Mouse (Mus musculus) hindbrain, embryonic 12.5 days (tissue): ENCODE results near the gene Pnkd. TPM values are rescaled to one million over a fixed set of nuclear protein-coding genes. Genes with fewer than 3 reads are reported as not detected.
"Not testable (repeated sequence)": the region's sequence is repeated elsewhere in the genome, so short reads cannot be mapped to it uniquely, and the experiment has no call there.

Experiments used
- ATAC-seq: fragments of 200-750 bp; cut with Nextera tagmentation; 2 replicates; pipeline ENCODE4 v1.8.0; 2017; ENCODE audit warnings: moderate TSS enrichment; ENCODE audit not compliant: low FRiP score
- H3K27ac ChIP-seq: fragments of 300-500 bp; sonication (generic); 2 replicates; pipeline ENCODE4 v1.5.1; 2016; ENCODE audit warnings: mild to moderate bottlenecking
- H3K27me3 ChIP-seq: fragments of 300-500 bp; sonication (generic); 2 replicates; pipeline ENCODE4 v1.6.1; 2016; ENCODE audit warnings: mild to moderate bottlenecking
- H3K36me3 ChIP-seq: fragments of 300-500 bp; sonication (generic); 2 replicates; pipeline ENCODE4 v1.6.1; 2016; ENCODE audit warnings: mild to moderate bottlenecking
- H3K4me1 ChIP-seq: fragments of 300-500 bp; sonication (generic); 2 replicates; pipeline ENCODE4 v1.6.1; 2016
- H3K4me2 ChIP-seq: fragments of 300-500 bp; sonication (generic); replicated peaks from 2 replicates; pipeline ENCODE4 v1.6.1; 2016; ENCODE audit warnings: mild to moderate bottlenecking
- H3K4me3 ChIP-seq: fragments of 300-500 bp; sonication (generic); 2 replicates; pipeline ENCODE4 v1.5.1; 2016; ENCODE audit warnings: mild to moderate bottlenecking
- H3K9ac ChIP-seq: fragments of 300-500 bp; sonication (generic); 2 replicates; pipeline ENCODE4 v1.6.1; 2016; ENCODE audit warnings: mild to moderate bottlenecking, moderate library complexity
- H3K9me3 ChIP-seq: fragments of 300-500 bp; sonication (generic); replicated peaks from 2 replicates; pipeline ENCODE4 v1.6.1; 2016; ENCODE audit warnings: mild to moderate bottlenecking
- WGBS: fragments of 180-500 bp; shearing (Covaris S2); methylation state at CpG from one replicate; pipeline ENCODE4 v1.1.7; 2016; 5-methylcytosine and 5-hydroxymethylcytosine counted together
- polyA plus RNA-seq: library from polyadenylated mRNA; unstranded; fragments of >200 nt; fragmentation: Nextera tagmentation; extraction: Ambion mirVana; gene quantifications from 2 replicates; pipeline ENCODE4 v1.2.1, GENCODE M21; 2016

The Pnkd gene
- polyA plus RNA-seq, 1 experiment from 2014 or later: 94.0 TPM

DNA sequence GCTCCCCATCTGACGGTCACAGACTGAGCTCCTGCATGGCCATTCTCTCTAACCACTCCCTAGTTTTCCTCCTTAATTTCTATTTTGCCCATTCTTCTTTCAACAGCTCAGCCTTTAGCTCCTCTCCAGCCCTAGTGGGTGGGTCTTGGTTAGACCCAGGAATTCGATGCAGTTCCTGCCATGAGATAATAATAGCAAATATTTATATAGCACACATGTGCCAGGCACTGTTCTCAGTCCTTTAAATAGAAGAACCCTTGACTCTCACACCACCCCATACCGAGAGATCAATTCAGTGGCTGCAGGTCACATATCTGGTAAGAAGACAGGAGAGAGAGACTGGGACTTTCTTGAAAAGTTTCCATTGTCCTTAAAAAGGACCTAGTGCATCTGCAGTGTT, 36.7 kb downstream of the Pnkd start:
- Histone ChIP-seq H3K4me1 (no peaks in the 10 kb centered on the region), H3K27me3 (no peaks in the 10 kb centered on the region), H3K4me2 (no peak overlapping the region), H3K4me3 (no peak overlapping the region), H3K9ac (no peak overlapping the region), H3K9me3 (no peaks in the 10 kb centered on the region), H3K27ac (no peak overlapping the region), H3K36me3 (no peaks in the 10 kb centered on the region)
- no peak for ATAC-seq
- WGBS: 82% methylated on average over 3 of the region's 3 CpGs

DNA sequence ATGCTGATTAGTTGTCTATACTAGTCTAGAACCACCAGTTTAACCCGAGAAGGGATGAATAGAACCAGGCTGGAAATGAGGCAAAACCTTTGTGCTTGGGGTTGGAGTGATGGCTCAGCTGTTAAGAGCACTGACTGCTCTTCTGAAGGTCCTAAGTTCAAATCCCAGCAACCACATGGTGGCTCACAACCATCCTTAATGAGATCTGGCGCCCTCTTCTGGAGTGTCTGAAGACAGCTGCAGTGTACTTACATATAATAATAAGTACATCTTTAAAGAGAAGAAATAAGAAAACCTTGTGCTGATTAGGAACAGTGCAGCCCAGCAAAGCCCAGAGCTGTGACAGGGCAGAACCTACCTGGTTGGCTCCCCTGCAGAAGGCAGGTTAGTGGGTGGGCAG, 42.2 kb downstream of the Pnkd start:
- H3K27ac ChIP-seq, H3K4me3 ChIP-seq, H3K27me3 ChIP-seq, H3K4me2 ChIP-seq, H3K9me3 ChIP-seq, ATAC-seq, H3K4me1 ChIP-seq, H3K36me3 ChIP-seq, H3K9ac ChIP-seq: not testable (repeated sequence)
- WGBS: 79% methylated on average over 2 of the region's 2 CpGs

DNA sequence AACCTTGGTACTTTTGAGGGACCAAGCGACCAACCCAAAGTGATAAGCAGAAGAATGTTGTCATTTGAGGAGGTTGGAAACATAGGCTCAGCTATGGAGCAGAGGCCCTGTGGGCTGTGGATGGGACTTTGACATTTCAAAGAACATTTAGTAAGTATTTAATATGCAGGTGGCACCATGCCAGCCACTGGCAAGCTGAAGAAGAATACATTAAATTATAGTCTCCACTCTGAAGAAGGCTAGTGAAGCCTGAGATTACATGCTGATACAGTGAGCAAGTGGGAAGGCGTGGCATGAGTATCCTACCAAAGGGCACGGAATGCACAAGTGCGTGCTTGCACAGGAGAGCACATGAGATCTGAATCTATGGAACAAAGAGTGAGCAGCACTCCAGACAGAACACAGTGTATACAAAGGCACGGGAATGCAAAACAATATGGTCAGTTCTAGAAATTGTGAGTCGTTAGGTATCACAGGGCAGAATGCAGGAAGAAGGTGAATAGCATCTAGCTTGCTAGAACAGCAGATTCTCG, 45.2 kb downstream of the Pnkd start:
- no peaks in the 10 kb centered on the region for H3K27me3 ChIP-seq
- no peak for ATAC-seq
- 89% methylated on average over 7 of the region's 7 CpGs for WGBS

DNA sequence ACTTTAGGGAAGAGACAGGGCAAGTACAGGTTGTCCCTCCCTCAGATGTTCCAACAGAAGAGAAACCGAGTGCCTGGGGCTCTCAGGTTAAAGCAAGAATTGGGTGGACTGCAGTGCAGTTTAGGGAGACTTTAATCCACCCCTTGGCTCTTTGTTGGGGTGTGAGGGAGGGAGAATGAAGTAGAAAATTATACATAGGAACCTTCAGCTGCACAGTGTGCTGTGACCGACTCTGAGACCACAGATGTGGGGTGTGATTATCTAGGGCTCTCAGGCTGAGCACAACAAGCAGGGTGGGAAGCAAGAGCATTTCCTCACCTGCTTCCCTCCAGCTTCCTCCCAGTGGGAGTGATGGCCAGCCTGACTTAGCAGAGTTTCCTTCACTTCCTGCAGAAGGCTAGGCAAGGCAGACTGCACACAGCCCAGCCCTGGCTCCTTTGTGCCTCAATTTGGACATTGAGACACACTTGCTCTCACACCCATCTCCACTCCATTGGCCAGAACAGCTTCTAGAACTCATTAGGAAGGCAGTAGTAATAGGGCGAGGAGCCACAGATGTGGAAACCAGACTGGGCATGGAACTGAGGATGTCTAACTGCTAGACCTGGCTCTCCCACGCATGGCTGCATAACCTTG, 46.4 kb downstream of the Pnkd start:
- Histone ChIP-seq H3K4me3 (no peak overlapping the region), H3K27ac (0 out of 2 replicates have a peak overlapping the region, but pooled peaks have one; percentile 8), H3K4me2 (no peak overlapping the region), H3K9me3 (no peaks in the 10 kb centered on the region), H3K27me3 (no peaks in the 10 kb centered on the region), H3K9ac (no peak overlapping the region), H3K36me3 (no peaks in the 10 kb centered on the region; the same call in 1 of the 2 replicates), H3K4me1 (peaks cover 26% of the 10 kb centered on the region)
- ATAC-seq: no peak
- WGBS: 76% methylated on average over 4 of the region's 4 CpGs

More for the DNA sequence above, 45.2 kb downstream of the Pnkd start:
- peaks cover 19% of the 10 kb centered on the region for H3K4me1 ChIP-seq
- no peak overlapping the region for H3K9ac ChIP-seq
- H3K27ac ChIP-seq: no peak overlapping the region
- H3K9me3 ChIP-seq: no peaks in the 10 kb centered on the region
- no peak overlapping the region for H3K4me3 ChIP-seq
- H3K36me3 ChIP-seq: no peaks in the 10 kb centered on the region; the same call in 1 of the 2 replicates
- H3K4me2 ChIP-seq: no peak overlapping the region

DNA sequence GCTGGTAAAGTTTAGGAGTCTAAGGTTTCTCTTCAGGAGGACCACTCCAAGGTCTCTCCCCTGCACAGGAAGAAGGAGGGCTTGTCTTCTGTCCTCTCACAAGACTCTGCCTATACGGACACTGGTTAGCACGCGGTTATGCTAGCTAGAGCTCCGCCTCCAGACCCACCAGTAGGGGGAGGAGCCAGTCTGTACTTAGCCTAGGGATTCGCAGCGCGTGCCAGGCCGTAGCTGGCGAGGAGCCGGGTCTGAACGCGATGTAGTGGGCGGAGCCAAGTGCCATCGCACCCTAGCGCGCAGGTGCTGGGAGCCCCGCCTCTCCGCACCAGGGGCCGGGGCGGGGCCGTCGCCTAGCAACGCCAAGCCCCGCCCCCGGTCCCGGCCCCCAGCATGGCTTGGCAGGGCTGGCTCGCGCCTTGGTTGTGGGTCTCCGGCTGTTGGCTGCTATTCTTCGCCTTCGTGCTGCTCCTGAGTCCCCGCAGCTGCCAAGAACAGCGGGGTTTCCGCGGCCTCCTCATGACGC, 47.6 kb downstream of the Pnkd start:
- H3K27me3 ChIP-seq: no peaks in the 10 kb centered on the region
- WGBS: 0% methylated on average over 36 of the region's 36 CpGs
- H3K4me1 ChIP-seq: peaks cover 26% of the 10 kb centered on the region
- H3K4me2 ChIP-seq: peak overlapping the region; percentile 72
- peak overlapping the region; percentile 72 for H3K9ac ChIP-seq
- peak overlapping the region; percentile 40 for H3K4me3 ChIP-seq
- no peaks in the 10 kb centered on the region for H3K9me3 ChIP-seq
- ATAC-seq: peak; percentile 98
- H3K27ac ChIP-seq: peak overlapping the region; percentile 79
- no peaks in the 10 kb centered on the region; the same call in 1 of the 2 replicates for H3K36me3 ChIP-seq

DNA sequence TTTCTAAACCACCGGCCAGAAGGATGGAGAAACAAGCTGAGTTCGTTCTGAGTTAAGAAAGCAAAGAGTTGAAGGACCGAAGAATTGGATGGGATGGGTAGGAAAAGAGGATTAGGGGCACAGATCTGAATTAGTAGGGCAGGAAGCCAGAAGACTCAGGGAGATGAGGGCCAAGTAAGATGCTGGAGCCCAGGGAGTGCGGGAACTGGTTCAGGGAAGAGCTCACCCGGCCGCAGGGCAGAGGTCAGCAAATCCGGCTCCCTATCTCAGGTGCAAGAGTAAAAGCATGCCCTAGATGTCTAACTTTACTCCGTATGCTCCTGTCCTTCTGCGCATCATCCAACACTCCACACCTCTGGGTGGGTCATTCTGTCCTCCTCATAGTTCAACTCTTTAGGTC, 48.2 kb downstream of the Pnkd start:
- no peaks in the 10 kb centered on the region for H3K9me3 ChIP-seq
- H3K4me3 ChIP-seq: peak overlapping the region; percentile 40
- peak overlapping the region; percentile 79 for H3K27ac ChIP-seq
- peaks cover 26% of the 10 kb centered on the region for H3K4me1 ChIP-seq
- peak; percentile 5; the same call in 1 of the 2 replicates for ATAC-seq
- no peaks in the 10 kb centered on the region for H3K27me3 ChIP-seq
- WGBS: under 1% methylated on average over 9 of the region's 9 CpGs
- H3K4me2 ChIP-seq: peak overlapping the region; percentile 72
- H3K36me3 ChIP-seq: no peaks in the 10 kb centered on the region; the same call in 1 of the 2 replicates
- H3K9ac ChIP-seq: peak overlapping the region; percentile 72

DNA sequence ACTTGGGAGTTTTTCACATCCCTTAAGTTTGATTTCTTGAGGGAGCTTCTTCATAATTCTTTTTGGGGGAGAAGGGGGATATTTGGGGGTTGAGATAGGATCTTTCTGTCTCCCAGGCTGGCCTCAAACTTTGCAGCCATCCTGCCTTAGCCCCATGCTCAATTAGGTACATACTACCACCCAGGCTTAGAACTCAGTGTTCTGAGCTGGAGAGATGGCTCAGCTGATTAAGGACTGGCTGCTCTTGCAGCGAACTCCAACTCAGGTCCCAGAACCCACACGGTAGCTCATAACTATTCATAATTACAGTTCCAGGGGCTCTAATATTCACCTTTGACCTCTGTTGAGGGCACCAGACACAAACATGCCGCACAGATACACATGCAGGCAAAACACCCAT, 49.9 kb downstream of the Pnkd start:
- H3K4me1 ChIP-seq: peaks cover 26% of the 10 kb centered on the region
- H3K36me3 ChIP-seq: no peaks in the 10 kb centered on the region
- no peak for ATAC-seq
- no peak overlapping the region for H3K4me3 ChIP-seq
- no peak overlapping the region for H3K4me2 ChIP-seq
- no peak overlapping the region for H3K9ac ChIP-seq
- no peak overlapping the region for H3K27ac ChIP-seq
- no peaks in the 10 kb centered on the region for H3K27me3 ChIP-seq
- no peaks in the 10 kb centered on the region for H3K9me3 ChIP-seq
- WGBS: 79% methylated on average over 3 of the region's 3 CpGs

DNA sequence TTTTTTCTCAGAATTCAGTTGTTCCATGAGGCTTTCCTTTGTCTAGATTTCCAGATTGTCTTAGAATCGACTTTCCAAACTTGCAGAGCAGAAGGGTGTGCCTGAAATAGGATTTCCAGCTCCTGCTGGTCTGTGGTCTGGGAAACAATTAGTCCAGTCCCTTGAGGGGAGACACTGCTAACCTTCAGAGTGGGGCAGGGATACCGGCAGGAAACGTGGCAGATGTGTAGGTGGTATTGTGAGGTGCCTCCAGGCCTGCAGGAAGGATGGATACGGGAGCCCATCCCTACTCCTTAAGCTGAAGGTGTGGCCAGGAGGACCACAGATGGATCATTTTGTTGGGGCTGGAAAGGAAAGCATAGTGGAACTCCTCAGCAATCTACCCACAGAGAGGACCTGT, 50.3 kb downstream of the Pnkd start:
- Histone ChIP-seq H3K36me3 (no peaks in the 10 kb centered on the region), H3K9me3 (no peaks in the 10 kb centered on the region), H3K9ac (no peak overlapping the region), H3K27ac (no peak overlapping the region), H3K4me2 (no peak overlapping the region), H3K4me3 (no peak overlapping the region), H3K4me1 (peaks cover 26% of the 10 kb centered on the region), H3K27me3 (no peaks in the 10 kb centered on the region)
- WGBS: 63% methylated on average over 4 of the region's 4 CpGs
- no peak for ATAC-seq

DNA sequence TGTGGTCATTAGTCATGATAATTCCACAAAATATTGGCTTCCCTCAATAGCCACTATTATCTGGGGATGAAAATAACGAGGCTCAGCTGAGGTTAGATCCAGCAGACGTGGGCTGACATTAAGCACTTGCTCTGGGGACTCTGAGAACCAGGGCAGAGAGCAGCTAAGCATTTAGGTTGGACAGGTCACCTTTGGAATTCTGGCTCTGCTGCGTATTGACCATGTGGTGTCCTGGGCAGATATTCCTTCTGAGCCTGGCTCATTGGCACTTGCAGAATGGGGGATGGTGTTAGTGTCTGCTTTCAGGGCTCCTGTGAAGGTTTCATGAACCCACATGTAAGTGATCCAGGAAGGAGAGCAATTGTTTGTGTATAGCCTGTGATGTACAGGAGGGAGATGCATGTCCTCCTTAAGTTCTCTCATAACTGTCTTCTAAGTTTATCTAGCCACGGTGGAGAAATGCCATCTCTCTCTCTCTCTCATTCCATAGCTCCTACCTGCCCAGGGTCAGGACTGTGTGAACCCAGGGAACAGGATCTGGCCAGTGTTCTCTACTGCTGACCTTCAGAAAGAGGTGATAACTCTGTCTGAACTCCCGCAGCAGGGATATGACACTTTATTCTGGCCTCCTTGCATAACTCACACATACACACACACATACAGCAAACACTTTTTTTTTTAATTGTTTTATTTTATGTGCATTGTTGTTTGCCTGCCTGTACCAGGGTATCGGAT, 50.9 kb downstream of the Pnkd start:
- no peak for ATAC-seq
- Histone ChIP-seq H3K4me3 (no peak overlapping the region), H3K27ac (no peak overlapping the region), H3K4me2 (no peak overlapping the region), H3K9me3 (no peaks in the 10 kb centered on the region), H3K9ac (no peak overlapping the region), H3K4me1 (peaks cover 26% of the 10 kb centered on the region), H3K27me3 (no peaks in the 10 kb centered on the region), H3K36me3 (0 out of 2 replicates have a peak, but pooled peaks cover 3% of the 10 kb centered on the region)
- 76% methylated on average over 6 of the region's 6 CpGs for WGBS

DNA sequence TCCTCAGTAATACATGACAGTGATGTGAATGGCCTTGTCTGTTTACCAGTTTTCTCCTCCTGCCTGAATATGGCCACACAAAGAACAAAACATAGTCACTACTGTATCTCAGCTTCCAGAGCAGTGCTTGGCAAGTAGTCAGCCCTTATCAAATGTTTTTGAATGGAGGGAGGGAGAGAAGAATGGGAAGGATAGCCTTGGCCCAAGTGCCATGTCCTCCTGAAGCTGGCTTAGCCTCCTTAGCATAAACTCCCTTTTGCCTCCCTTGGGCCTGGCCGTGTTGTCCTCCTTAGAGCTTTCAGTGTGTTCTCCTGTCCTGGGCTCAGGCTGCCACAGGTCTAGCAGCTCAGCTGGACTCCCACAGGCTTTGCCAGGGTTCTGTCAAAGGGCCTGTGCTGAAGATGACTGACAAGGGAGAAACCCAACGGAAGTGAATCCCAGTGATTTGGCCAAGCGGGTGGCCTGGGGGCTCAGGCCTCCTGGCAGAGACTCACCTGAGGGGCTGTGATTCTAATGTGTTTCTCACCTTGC, 52.6 kb downstream of the Pnkd start:
- Histone ChIP-seq H3K27ac (no peak overlapping the region), H3K27me3 (no peaks in the 10 kb centered on the region), H3K4me1 (peaks cover 21% of the 10 kb centered on the region), H3K9me3 (no peaks in the 10 kb centered on the region), H3K9ac (no peak overlapping the region), H3K36me3 (0 out of 2 replicates have a peak, but pooled peaks cover 3% of the 10 kb centered on the region), H3K4me2 (no peak overlapping the region), H3K4me3 (no peak overlapping the region)
- no peak for ATAC-seq
- 78% methylated on average over 3 of the region's 3 CpGs for WGBS

DNA sequence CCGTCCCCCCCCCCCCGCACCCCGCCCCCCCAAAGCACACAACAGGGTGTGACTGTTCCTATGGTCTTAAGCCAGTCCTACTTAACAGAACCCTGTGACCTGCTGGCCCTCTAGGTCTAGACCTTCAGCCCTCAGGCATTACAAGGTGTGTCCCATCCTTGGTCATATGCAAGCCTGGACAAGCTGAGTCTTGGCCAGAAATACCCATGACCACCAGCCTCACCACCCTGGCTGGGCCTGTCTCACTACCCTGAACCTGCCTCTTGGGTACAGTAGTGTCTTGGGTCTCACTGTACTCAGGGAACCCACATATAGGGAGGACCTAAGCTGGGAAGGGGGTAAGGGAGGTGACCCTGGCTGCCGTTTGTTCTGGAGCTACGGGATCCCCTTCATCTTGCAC, 53.3 kb downstream of the Pnkd start:
- H3K27ac ChIP-seq: no peak overlapping the region
- 70% methylated on average over 5 of the region's 5 CpGs for WGBS
- no peaks in the 10 kb centered on the region for H3K9me3 ChIP-seq
- no peak overlapping the region for H3K4me3 ChIP-seq
- H3K27me3 ChIP-seq: no peaks in the 10 kb centered on the region
- H3K4me2 ChIP-seq: no peak overlapping the region
- H3K9ac ChIP-seq: no peak overlapping the region
- H3K4me1 ChIP-seq: peaks cover 21% of the 10 kb centered on the region
- ATAC-seq: no peak
- 0 out of 2 replicates have a peak, but pooled peaks cover 3% of the 10 kb centered on the region for H3K36me3 ChIP-seq

DNA sequence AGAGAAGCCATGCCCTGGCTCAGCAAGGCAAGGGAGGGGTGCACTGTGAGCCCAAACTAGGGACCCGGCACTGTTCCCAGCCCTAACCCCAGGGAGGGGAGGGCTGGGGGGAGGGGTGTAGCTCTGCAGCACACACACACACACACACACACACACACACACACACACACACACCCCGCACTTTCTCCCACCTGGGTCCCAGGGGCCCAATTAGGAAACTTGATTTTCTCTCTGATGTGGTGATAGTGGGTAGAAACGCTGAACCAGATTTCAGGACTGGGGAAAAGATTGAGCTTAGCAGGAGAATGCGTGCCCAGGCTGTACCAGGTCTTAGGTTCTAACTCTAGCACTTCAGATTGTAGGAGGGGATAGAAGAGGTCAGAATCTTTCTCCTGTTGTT, 53.9 kb downstream of the Pnkd start:
- no peak overlapping the region for H3K27ac ChIP-seq
- H3K9ac ChIP-seq: no peak overlapping the region
- 71% methylated on average over 4 of the region's 4 CpGs for WGBS
- no peaks in the 10 kb centered on the region for H3K27me3 ChIP-seq
- H3K36me3 ChIP-seq: 0 out of 2 replicates have a peak, but pooled peaks cover 3% of the 10 kb centered on the region
- ATAC-seq: no peak
- no peak overlapping the region for H3K4me2 ChIP-seq
- no peak overlapping the region for H3K4me3 ChIP-seq
- no peaks in the 10 kb centered on the region for H3K9me3 ChIP-seq
- H3K4me1 ChIP-seq: peaks cover 17% of the 10 kb centered on the region
